In the genomic region with DNA sequence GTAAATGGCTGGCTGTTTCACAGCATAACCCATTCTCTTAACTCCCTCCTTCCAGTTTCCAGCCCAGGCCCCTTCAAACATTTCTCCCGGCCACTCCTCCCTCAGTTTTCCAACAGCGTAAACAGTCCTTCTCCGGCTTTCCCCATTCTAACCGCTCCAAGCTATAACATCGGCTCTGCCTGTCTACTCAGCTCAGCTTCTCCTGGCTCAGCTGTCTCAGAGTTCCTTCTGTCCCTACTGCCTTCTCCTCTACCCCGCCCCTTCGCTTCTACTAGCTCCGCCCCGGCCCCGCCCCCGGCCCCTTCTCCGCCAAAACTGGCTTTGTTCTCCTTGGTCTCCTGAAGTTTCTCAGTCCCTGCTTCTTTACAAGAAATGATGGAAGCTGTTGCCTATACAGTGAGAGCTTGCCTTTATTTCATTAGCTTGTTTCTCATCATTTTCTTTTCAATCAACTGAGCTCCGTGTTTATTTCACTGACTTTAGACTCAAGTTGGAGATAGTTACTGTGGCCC, we compare ENCODE assay signal across 8 mouse cellular contexts. TPM values are rescaled to one million over a fixed set of nuclear protein-coding genes. Genes with fewer than 3 reads are reported as not detected.
A peak's percentile ranks its signal among the peaks of the same experiment; 100 is the strongest.
DNase-seq lines count a peak whose midpoint lies in the region; ATAC-seq and TF ChIP-seq lines count a peak whose summit lies in the region.

A gene (minus strand): TSS at position 462 of the 512 bp plus-strand sequence.

- no peaks in the 10 kb centered on the region for H3K4me1 ChIP-seq in ES-Bruce4 (ENCODE audit: control insufficient read depth, insufficient read depth, low read length)
- peaks cover 11% of the 10 kb centered on the region for H3K4me1 ChIP-seq in heart, embryonic 12.5 days (replicated peaks)
- peaks cover 24% of the 10 kb centered on the region for H3K4me1 ChIP-seq in kidney, embryonic 15.5 days
- peaks cover 33% of the 10 kb centered on the region for H3K4me1 ChIP-seq in liver, embryonic 15.5 days (replicated peaks)
- peaks cover 26% of the 10 kb centered on the region for H3K4me1 ChIP-seq in neural tube, embryonic 13.5 days (replicated peaks)

- peaks cover 5% of the 10 kb centered on the region for H3K36me3 ChIP-seq in ES-Bruce4 (ENCODE audit: control insufficient read depth, insufficient read depth, low read length, poor library complexity, severe bottlenecking)
- H3K36me3 ChIP-seq in heart, embryonic 12.5 days: peaks cover 42% of the 10 kb centered on the region
- peaks cover 47% of the 10 kb centered on the region for H3K36me3 ChIP-seq in kidney, embryonic 15.5 days
- 0 out of 2 replicates have a peak, but pooled peaks cover under 1% of the 10 kb centered on the region for H3K36me3 ChIP-seq in liver, embryonic 15.5 days (replicated peaks)
- peaks cover 58% of the 10 kb centered on the region for H3K36me3 ChIP-seq in neural tube, embryonic 13.5 days

- peak; percentile 72 for DNase-seq in 3134 (ENCODE audit: extremely low read depth, insufficient read length, low spot score)
- DNase-seq in embryo, embryonic 10 days (ENCODE audit: low spot score): peak; percentile 78
- no peak for DNase-seq in right cerebral cortex, postnatal 4 days

- peak within 1 kb of the TSS; percentile 99 for H3K4me2 ChIP-seq in heart, embryonic 12.5 days
- H3K4me2 ChIP-seq in kidney, embryonic 15.5 days: peak within 1 kb of the TSS; percentile 89
- peak within 1 kb of the TSS; percentile 88 for H3K4me2 ChIP-seq in liver, embryonic 15.5 days
- peak within 1 kb of the TSS; percentile 84 for H3K4me2 ChIP-seq in neural tube, embryonic 13.5 days

- WGBS in heart, embryonic 12.5 days: under 1% methylated on average over 13 of the region's 13 CpGs
- WGBS in kidney, embryonic 15.5 days: 2% methylated on average over 13 of the region's 13 CpGs
- 1% methylated on average over 13 of the region's 13 CpGs for WGBS in liver, embryonic 15.5 days (ENCODE audit: insufficient replicate concordance)
- under 1% methylated on average over 13 of the region's 13 CpGs for WGBS in neural tube, embryonic 13.5 days

- H3K9me3 ChIP-seq in ES-Bruce4 (replicated peaks; ENCODE audit: control insufficient read depth, insufficient read depth, low read length, poor library complexity, severe bottlenecking): no peaks in the 10 kb centered on the region; the same call in 1 of the 2 replicates
- no peaks in the 10 kb centered on the region for H3K9me3 ChIP-seq in heart, embryonic 12.5 days (replicated peaks)
- H3K9me3 ChIP-seq in kidney, embryonic 15.5 days (replicated peaks): no peaks in the 10 kb centered on the region
- no peaks in the 10 kb centered on the region for H3K9me3 ChIP-seq in liver, embryonic 15.5 days (replicated peaks)
- no peaks in the 10 kb centered on the region for H3K9me3 ChIP-seq in neural tube, embryonic 13.5 days

- TF ChIP-seq POLR2A in ES-Bruce4 (IDR thresholded peaks at IDR 0.05; ENCODE audit: insufficient read depth, low read length): no peak

- TF ChIP-seq EP300 in ES-Bruce4 (IDR thresholded peaks at IDR 0.05; ENCODE audit: insufficient read depth, low read depth, low read length): no peak

- no peaks in the 10 kb centered on the region for H3K27me3 ChIP-seq in ES-Bruce4 (ENCODE audit: control insufficient read depth, insufficient read depth, low read length, poor library complexity, severe bottlenecking)
- no peaks in the 10 kb centered on the region for H3K27me3 ChIP-seq in heart, embryonic 12.5 days (replicated peaks)
- no peaks in the 10 kb centered on the region for H3K27me3 ChIP-seq in kidney, embryonic 15.5 days
- no peaks in the 10 kb centered on the region for H3K27me3 ChIP-seq in liver, embryonic 15.5 days
- no peaks in the 10 kb centered on the region for H3K27me3 ChIP-seq in neural tube, embryonic 13.5 days

- H3K27ac ChIP-seq in ES-Bruce4 (ENCODE audit: insufficient read depth, low read length): no peak within 1 kb of the TSS
- no peak within 1 kb of the TSS; the same call in 1 of the 2 replicates for H3K27ac ChIP-seq in heart, embryonic 12.5 days (ENCODE audit: poor library complexity, severe bottlenecking)
- H3K27ac ChIP-seq in kidney, embryonic 15.5 days: peak within 1 kb of the TSS; percentile 97
- H3K27ac ChIP-seq in liver, embryonic 15.5 days (replicated peaks): peak within 1 kb of the TSS; percentile 1; the same call in 1 of the 2 replicates
- peak within 1 kb of the TSS; percentile 96 for H3K27ac ChIP-seq in neural tube, embryonic 13.5 days (replicated peaks)

- ATAC-seq in heart, embryonic 12.5 days (ENCODE audit: insufficient number of reproducible peaks, low FRiP score): peak; percentile 66; the same call in 1 of the 2 replicates
- peak; percentile 79 for ATAC-seq in kidney, embryonic 15.5 days (replicated peaks; ENCODE audit: low FRiP score)
- ATAC-seq in liver, embryonic 15.5 days (ENCODE audit: insufficient read depth): peak; percentile 47; the same call in 1 of the 2 replicates
- ATAC-seq in neural tube, embryonic 13.5 days (ENCODE audit: low read depth): peak; percentile 34

- H3K9ac ChIP-seq in ES-Bruce4 (ENCODE audit: low read depth, poor library complexity, severe bottlenecking): peak within 1 kb of the TSS; percentile 90
- peak within 1 kb of the TSS; percentile 51; the same call in 1 of the 2 replicates for H3K9ac ChIP-seq in heart, embryonic 12.5 days
- H3K9ac ChIP-seq in kidney, embryonic 15.5 days: peak within 1 kb of the TSS; percentile 52
- H3K9ac ChIP-seq in liver, embryonic 15.5 days: peak within 1 kb of the TSS; percentile 49
- peak within 1 kb of the TSS; percentile 82 for H3K9ac ChIP-seq in neural tube, embryonic 13.5 days

- no peak within 1 kb of the TSS for H3K4me3 ChIP-seq in ES-Bruce4 (ENCODE audit: low read depth, low read length)
- peak within 1 kb of the TSS; percentile 81 for H3K4me3 ChIP-seq in heart, embryonic 12.5 days
- peak within 1 kb of the TSS; percentile 79 for H3K4me3 ChIP-seq in kidney, embryonic 15.5 days (replicated peaks)
- peak within 1 kb of the TSS; percentile 68 for H3K4me3 ChIP-seq in liver, embryonic 15.5 days (replicated peaks)
- H3K4me3 ChIP-seq in neural tube, embryonic 13.5 days: peak within 1 kb of the TSS; percentile 72

- TF ChIP-seq CTCF in ES-Bruce4 (IDR thresholded peaks at IDR 0.05; ENCODE audit: low read depth, low read length): no peak

RNA-seq across cellular contexts. Expression of the gene that starts here (rescaled TPM):
- 5.6 and 9.0 TPM in 2 replicates for polyA plus RNA-seq in ES-Bruce4 (2011; ENCODE audit: insufficient read depth, insufficient read length, low read depth, missing spikeins)
- 17.0 and 17.7 TPM in 2 replicates for polyA plus RNA-seq in heart, embryonic 12.5 days (2016; fragmentation: Nextera tagmentation; extraction: Ambion mirVana)
- 40.0 and 43.9 TPM in 2 replicates for polyA plus RNA-seq in kidney, embryonic 15.5 days (2015; fragmentation: Nextera tagmentation; extraction: Ambion mirVana)
- 2.1 and 2.6 TPM in 2 replicates for polyA plus RNA-seq in liver, embryonic 15.5 days (2015; fragmentation: Nextera tagmentation; extraction: Ambion mirVana)
- polyA plus RNA-seq in neural tube, embryonic 13.5 days (2015; fragmentation: Nextera tagmentation; extraction: Ambion mirVana): 39.8 and 49.2 TPM in 2 replicates

Comparison
In these comparisons a context has a peak if more than half of its experiments do, and no peak if none do; other contexts are left out.
1. H3K27ac ChIP-seq: peak in kidney, embryonic 15.5 days (single experiment), liver, embryonic 15.5 days (single experiment) and neural tube, embryonic 13.5 days (single experiment); none in ES-Bruce4 (single experiment) and heart, embryonic 12.5 days (single experiment).
2. Peak in every context shown above with its lines, with median percentiles within 50 percentile points of each other: H3K9ac ChIP-seq, ATAC-seq and H3K4me2 ChIP-seq.